Mouse (Mus musculus) adrenal gland, postnatal 10 days (tissue): ENCODE measurements around the gene Tspan2. TPM values are rescaled to one million over a fixed set of nuclear protein-coding genes. Genes with fewer than 3 reads are reported as not detected.

Experiments used
- DNase-seq: peaks from one replicate; pipeline ENCODE4 v3.0.0; 2021; ENCODE audit warnings: mixed read lengths
- total RNA-seq, 2 experiments: library from RNA; stranded (reverse); gene quantifications; 2 replicates each; pipeline ENCODE4 v1.2.3; 2021

The Tspan2 gene
- total RNA-seq, 2 experiments from 2014 or later: 12.3 to 17.1 TPM

DNA sequence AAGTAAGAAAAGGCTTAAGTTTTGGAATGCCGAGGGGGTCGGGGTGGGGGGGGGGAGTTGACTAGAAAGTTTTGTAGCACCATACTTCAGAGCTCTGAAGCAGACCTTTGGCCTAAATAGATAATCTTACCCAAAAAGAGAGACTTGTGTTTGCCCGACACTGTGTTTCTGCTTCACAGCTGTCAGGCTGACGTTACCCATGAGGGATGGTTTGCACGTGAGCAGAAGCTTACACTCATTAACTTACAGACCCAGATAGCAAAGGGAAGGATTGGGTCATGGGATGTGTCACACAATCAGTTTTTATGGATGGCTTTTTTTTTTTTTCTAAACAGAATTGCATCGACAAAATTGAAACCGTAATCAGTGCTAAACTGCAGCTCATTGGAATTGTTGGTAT is 30.5 kb downstream of the Tspan2 start:
- no peak for DNase-seq

DNA sequence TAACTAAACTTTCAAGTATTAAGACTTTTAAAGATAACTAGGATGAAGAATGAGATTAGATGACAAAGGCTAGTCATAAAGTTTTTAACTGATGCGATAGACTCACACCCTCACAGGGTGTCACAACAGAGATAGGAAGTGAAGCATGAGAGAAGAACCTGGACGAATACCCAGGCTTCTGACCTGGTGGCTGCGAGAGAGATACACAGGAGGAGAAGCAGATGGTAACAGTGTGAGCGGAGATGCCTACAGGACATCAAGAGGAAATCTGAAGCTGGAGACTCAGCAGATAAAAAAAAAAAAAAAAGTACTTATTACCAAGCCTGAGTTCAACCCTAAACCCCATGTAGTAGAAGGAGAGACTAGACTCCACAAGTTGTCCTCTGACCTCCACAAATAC is 38.7 kb downstream of the Tspan2 start:
- no peak for DNase-seq

DNA sequence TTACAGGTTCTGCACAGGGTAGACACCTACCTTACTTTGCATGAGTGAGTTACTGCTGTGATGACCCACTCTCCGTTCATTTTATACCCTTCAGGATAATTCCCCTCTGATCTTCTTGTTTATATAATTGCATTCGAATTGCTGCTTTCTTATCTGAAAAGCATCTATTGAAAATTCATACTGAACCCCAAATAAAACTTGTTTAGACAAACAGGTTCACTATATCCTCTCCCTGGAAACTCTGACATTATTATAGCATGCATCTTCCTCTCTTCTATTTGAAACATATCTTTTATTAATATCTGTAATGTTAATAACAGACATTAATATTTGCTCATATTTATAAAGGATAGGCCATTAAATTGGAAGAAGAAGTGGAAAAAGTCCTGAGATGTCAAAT is 48.3 kb downstream of the Tspan2 start, which contains the start of gene Tshb:
TSS of gene Tshb (minus strand) at position 101 of the 400 bp plus-strand sequence.
- DNase-seq: no peak

DNA sequence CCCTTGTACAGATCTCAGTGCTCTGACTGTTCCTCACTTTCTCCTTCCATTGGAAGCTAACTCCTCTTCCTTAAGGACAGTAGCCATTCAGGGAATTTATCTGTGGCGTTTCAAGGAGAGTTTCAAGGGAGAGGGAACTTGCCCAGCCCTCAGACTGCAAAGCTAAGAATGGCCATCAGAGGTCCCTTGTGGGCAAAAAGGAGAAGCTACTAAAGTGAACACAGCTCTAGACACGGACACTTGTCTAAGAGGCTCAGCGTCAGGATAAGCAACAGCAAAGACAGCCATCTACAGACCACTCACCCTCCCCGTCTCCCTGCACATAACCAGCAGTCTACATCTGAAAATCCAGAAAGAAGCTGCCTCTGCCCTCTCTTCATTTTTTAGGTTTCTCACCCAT is 53.0 kb downstream of the Tspan2 start:
- DNase-seq: no peak

DNA sequence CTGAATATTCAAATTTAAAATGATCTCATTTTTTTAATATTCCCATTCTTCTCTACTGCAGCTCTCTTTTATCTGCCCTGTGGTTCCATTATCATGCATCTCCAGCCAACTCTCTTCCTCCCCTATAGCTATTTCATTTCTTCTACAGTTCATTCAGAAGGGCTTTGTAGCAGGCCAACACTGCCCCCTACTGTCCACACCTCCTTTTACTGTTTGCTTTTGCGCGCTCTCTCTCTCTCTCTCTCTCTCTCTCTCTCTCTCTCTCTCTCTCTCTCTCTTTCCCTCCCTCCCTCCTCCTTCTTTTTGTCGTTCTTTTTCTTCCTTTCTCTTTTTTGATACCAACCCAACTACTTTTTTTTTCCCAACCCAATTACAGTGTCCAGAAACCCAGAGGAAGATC is 69.6 kb downstream of the Tspan2 start:
- DNase-seq: peak; percentile 85

DNA sequence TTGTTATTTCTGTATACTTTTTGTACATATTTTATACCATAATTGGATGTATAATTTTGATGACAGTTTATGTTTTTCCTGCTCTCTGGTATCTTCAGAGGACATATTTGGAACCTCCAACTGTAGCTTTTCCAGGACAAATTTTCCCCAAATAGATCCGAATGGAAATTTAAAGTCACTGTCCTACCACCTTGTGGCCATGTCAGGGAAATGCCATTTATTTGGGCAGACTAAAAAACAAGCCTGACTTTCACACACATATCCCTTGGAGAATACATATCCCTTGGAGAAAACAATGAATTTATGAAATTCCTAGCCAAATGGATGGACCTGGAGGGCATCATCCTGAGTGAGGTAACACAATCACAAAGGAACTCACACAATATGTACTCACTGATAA is 108.1 kb downstream of the Tspan2 start:
- no peak for DNase-seq

DNA sequence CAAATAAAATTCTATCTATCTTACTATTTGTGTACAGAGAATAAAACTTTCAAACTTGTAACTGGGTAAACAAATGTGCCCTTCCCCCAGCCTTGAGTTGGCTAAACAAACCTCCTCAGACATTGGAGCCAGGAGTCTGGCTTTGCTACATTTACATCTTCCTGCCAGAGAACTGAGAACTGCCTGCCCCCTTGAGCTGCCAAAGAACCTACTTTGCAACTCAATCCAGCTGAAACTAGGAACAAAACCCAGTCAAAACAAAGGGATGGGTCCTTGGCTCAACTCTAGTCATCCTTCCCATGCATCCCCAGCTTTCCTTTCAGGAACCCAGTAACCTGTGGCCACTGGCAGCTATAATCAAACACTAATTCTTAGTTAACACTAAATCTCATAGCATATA is 114.3 kb downstream of the Tspan2 start:
- no peak for DNase-seq

Other genes starting within 250 kb of the Tspan2 start
- gene Tshb, start 48.2 kb downstream of the Tspan2 start, total RNA-seq: not detected
- gene Sycp1, start 201.6 kb downstream of the Tspan2 start, total RNA-seq: not detected
- under 1 TPM; 0.36 to 0.45 TPM for gene Nr1h5, start 229.6 kb downstream of the Tspan2 start, total RNA-seq